Mouse (Mus musculus): Measurements from ENCODE around the gene Speg. TPM values are rescaled to one million over a fixed set of nuclear protein-coding genes. Genes with fewer than 3 reads are reported as not detected.

Speg gene
- polyA plus RNA-seq, 1 experiment from 2014 or later: 18.6 TPM

GRCm38 (mm10) chr1:75444208-75444607 lies 69.1 kb downstream of the Speg start:
- Histone ChIP-seq H3K4me3 (replicated peaks) (no peak overlapping the region), H3K27me3 (peaks cover 45% of the 10 kb centered on the region), H3K9ac (no peak overlapping the region), H3K36me3 (peaks cover 24% of the 10 kb centered on the region; the same call in 1 of the 2 replicates), H3K4me2 (replicated peaks) (no peak overlapping the region), H3K27ac (replicated peaks) (no peak overlapping the region), H3K4me1 (peaks cover 64% of the 10 kb centered on the region), H3K9me3 (replicated peaks) (no peaks in the 10 kb centered on the region)
- ATAC-seq (ENCODE audit: insufficient number of reproducible peaks, low FRiP score, low TSS enrichment, low read depth): no peak
- 30% methylated on average over 3 of the region's 3 CpGs for WGBS

- Histone ChIP-seq H3K9me3 (replicated peaks) (no peaks in the 10 kb centered on the region), H3K27ac (replicated peaks) (no peak overlapping the region), H3K9ac (no peak overlapping the region), H3K4me3 (replicated peaks) (no peak overlapping the region), H3K4me1 (peaks cover 74% of the 10 kb centered on the region), H3K27me3 (peaks cover 55% of the 10 kb centered on the region), H3K4me2 (replicated peaks) (no peak overlapping the region), H3K36me3 (peaks cover 21% of the 10 kb centered on the region; the same call in 1 of the 2 replicates)
- no peak for ATAC-seq (ENCODE audit: insufficient number of reproducible peaks, low FRiP score, low TSS enrichment, low read depth)
- 10% methylated on average over 9 of the region's 9 CpGs for WGBS
Measured at GRCm38 (mm10) chr1:75445141-75445701, 70.1 kb downstream of the Speg start.

GRCm38 (mm10) chr1:75445751-75446611 lies 70.9 kb downstream of the Speg start:
- 0 out of 2 replicates have a peak, but pooled peaks have one; percentile 19 for ATAC-seq (ENCODE audit: insufficient number of reproducible peaks, low FRiP score, low TSS enrichment, low read depth)
- 0 out of 2 replicates have a peak overlapping the region, but pooled peaks have one; percentile 4 for H3K4me3 ChIP-seq (replicated peaks)
- H3K27ac ChIP-seq (replicated peaks): no peak overlapping the region
- H3K27me3 ChIP-seq: peaks cover 63% of the 10 kb centered on the region
- H3K36me3 ChIP-seq: peaks cover 14% of the 10 kb centered on the region; the same call in 1 of the 2 replicates
- H3K9me3 ChIP-seq (replicated peaks): no peaks in the 10 kb centered on the region
- peaks cover 81% of the 10 kb centered on the region for H3K4me1 ChIP-seq
- WGBS: 2% methylated on average over 22 of the region's 22 CpGs
- H3K4me2 ChIP-seq (replicated peaks): peak overlapping the region; percentile 31
- no peak overlapping the region for H3K9ac ChIP-seq

- ATAC-seq (ENCODE audit: insufficient number of reproducible peaks, low FRiP score, low TSS enrichment, low read depth): no peak
- peaks cover 69% of the 10 kb centered on the region for H3K27me3 ChIP-seq
- H3K9me3 ChIP-seq (replicated peaks): no peaks in the 10 kb centered on the region
- H3K36me3 ChIP-seq: peaks cover 10% of the 10 kb centered on the region; the same call in 1 of the 2 replicates
- peaks cover 84% of the 10 kb centered on the region for H3K4me1 ChIP-seq
- no peak overlapping the region for H3K9ac ChIP-seq
- no peak overlapping the region for H3K27ac ChIP-seq (replicated peaks)
- H3K4me2 ChIP-seq (replicated peaks): no peak overlapping the region; the same call in 1 of the 2 replicates
- WGBS: 9% methylated on average over 20 of the region's 20 CpGs
- H3K4me3 ChIP-seq (replicated peaks): no peak overlapping the region
Measured at GRCm38 (mm10) chr1:75446656-75447055, 71.6 kb downstream of the Speg start.

GRCm38 (mm10) chr1:75447265-75448051 lies 72.4 kb downstream of the Speg start:
- Histone ChIP-seq H3K4me3 (replicated peaks) (no peak overlapping the region), H3K9ac (no peak overlapping the region), H3K4me2 (replicated peaks) (no peak overlapping the region; the same call in 1 of the 2 replicates), H3K4me1 (peaks cover 84% of the 10 kb centered on the region), H3K9me3 (replicated peaks) (no peaks in the 10 kb centered on the region), H3K36me3 (peaks cover 2% of the 10 kb centered on the region; the same call in 1 of the 2 replicates), H3K27me3 (peaks cover 77% of the 10 kb centered on the region), H3K27ac (replicated peaks) (no peak overlapping the region)
- 6% methylated on average over 10 of the region's 10 CpGs for WGBS
- no peak for ATAC-seq (ENCODE audit: insufficient number of reproducible peaks, low FRiP score, low TSS enrichment, low read depth)

- Histone ChIP-seq H3K36me3 (no peaks in the 10 kb centered on the region), H3K4me2 (replicated peaks) (no peak overlapping the region; the same call in 1 of the 2 replicates), H3K9ac (no peak overlapping the region), H3K4me1 (peaks cover 79% of the 10 kb centered on the region), H3K27ac (replicated peaks) (no peak overlapping the region), H3K4me3 (replicated peaks) (no peak overlapping the region), H3K27me3 (peaks cover 83% of the 10 kb centered on the region), H3K9me3 (replicated peaks) (no peaks in the 10 kb centered on the region)
- no peak for ATAC-seq (ENCODE audit: insufficient number of reproducible peaks, low FRiP score, low TSS enrichment, low read depth)
- WGBS: 0% methylated on average over 7 of the region's 7 CpGs
Measured at GRCm38 (mm10) chr1:75448052-75448431, 72.9 kb downstream of the Speg start.

- no peaks in the 10 kb centered on the region for H3K36me3 ChIP-seq
- no peaks in the 10 kb centered on the region for H3K9me3 ChIP-seq (replicated peaks)
- H3K27me3 ChIP-seq: peaks cover 85% of the 10 kb centered on the region
- WGBS: 3% methylated on average over 14 of the region's 14 CpGs
- H3K9ac ChIP-seq: no peak overlapping the region
- 0 out of 2 replicates have a peak overlapping the region, but pooled peaks have one; percentile 6 for H3K4me2 ChIP-seq (replicated peaks)
- H3K27ac ChIP-seq (replicated peaks): no peak overlapping the region
- ATAC-seq (ENCODE audit: insufficient number of reproducible peaks, low FRiP score, low TSS enrichment, low read depth): no peak
- peaks cover 72% of the 10 kb centered on the region for H3K4me1 ChIP-seq
- no peak overlapping the region for H3K4me3 ChIP-seq (replicated peaks)
Measured at GRCm38 (mm10) chr1:75448937-75449336, 73.8 kb downstream of the Speg start.

GRCm38 (mm10) chr1:75449377-75450135 lies 74.5 kb downstream of the Speg start:
- Histone ChIP-seq H3K36me3 (no peaks in the 10 kb centered on the region), H3K9me3 (replicated peaks) (no peaks in the 10 kb centered on the region), H3K4me3 (replicated peaks) (0 out of 2 replicates have a peak overlapping the region, but pooled peaks have one; percentile 31), H3K27ac (replicated peaks) (no peak overlapping the region), H3K4me2 (replicated peaks) (peak overlapping the region; percentile 47; the same call in 1 of the 2 replicates), H3K4me1 (peaks cover 70% of the 10 kb centered on the region), H3K27me3 (peaks cover 87% of the 10 kb centered on the region), H3K9ac (no peak overlapping the region)
- no peak for ATAC-seq (ENCODE audit: insufficient number of reproducible peaks, low FRiP score, low TSS enrichment, low read depth)
- 7% methylated on average over 8 of the region's 8 CpGs for WGBS

GRCm38 (mm10) chr1:75450314-75451005 lies 75.4 kb downstream of the Speg start, which contains the start of gene Asic4:
Asic4 (plus strand) TSS chr1:75450436.
- peak within 1 kb of the TSS; percentile 47 for H3K4me2 ChIP-seq (replicated peaks)
- no peak within 1 kb of the TSS for H3K27ac ChIP-seq (replicated peaks)
- H3K27me3 ChIP-seq: peaks cover 88% of the 10 kb centered on the region
- no peaks in the 10 kb centered on the region for H3K9me3 ChIP-seq (replicated peaks)
- H3K36me3 ChIP-seq: no peaks in the 10 kb centered on the region
- H3K4me1 ChIP-seq: peaks cover 66% of the 10 kb centered on the region
- 3% methylated on average over 35 of the region's 35 CpGs for WGBS
- no peak for ATAC-seq (ENCODE audit: insufficient number of reproducible peaks, low FRiP score, low TSS enrichment, low read depth)
- H3K9ac ChIP-seq: 0 out of 2 replicates have a peak within 1 kb of the TSS, but pooled peaks have one; percentile 9
- peak within 1 kb of the TSS; percentile 31 for H3K4me3 ChIP-seq (replicated peaks)

- H3K36me3 ChIP-seq: no peaks in the 10 kb centered on the region
- H3K27ac ChIP-seq (replicated peaks): no peak overlapping the region
- no peak overlapping the region for H3K4me3 ChIP-seq (replicated peaks)
- H3K9me3 ChIP-seq (replicated peaks): no peaks in the 10 kb centered on the region
- peaks cover 88% of the 10 kb centered on the region for H3K27me3 ChIP-seq
- 58% methylated on average over 5 of the region's 5 CpGs for WGBS
- no peak for ATAC-seq (ENCODE audit: insufficient number of reproducible peaks, low FRiP score, low TSS enrichment, low read depth)
- no peak overlapping the region for H3K4me2 ChIP-seq (replicated peaks)
- no peak overlapping the region for H3K9ac ChIP-seq
- H3K4me1 ChIP-seq: peaks cover 52% of the 10 kb centered on the region
Measured at GRCm38 (mm10) chr1:75451900-75452299, 76.8 kb downstream of the Speg start.

Data from embryonic facial prominence, embryonic 15.5 days (tissue).